Mouse (Mus musculus) hindbrain, embryonic 16.5 days (tissue): ENCODE results near the gene Kansl1l. TPM values are rescaled to one million over a fixed set of nuclear protein-coding genes. Genes with fewer than 3 reads are reported as not detected.

ENCODE experiments used
- ATAC-seq: fragments of 200-750 bp; cut with Nextera tagmentation; 2 replicates; pipeline ENCODE4 v1.8.0; 2017; ENCODE audit warnings: moderate TSS enrichment, moderate library complexity
- H3K27ac ChIP-seq: fragments of 300-500 bp; sonication (generic); 2 replicates; pipeline ENCODE4 v1.5.1; 2014; ENCODE audit warnings: low read depth, mild to moderate bottlenecking, control low read depth, low read length, moderate library complexity
- H3K27me3 ChIP-seq: fragments of 300-500 bp; sonication (generic); replicated peaks from 2 replicates; pipeline ENCODE4 v1.6.1; 2014; ENCODE audit warnings: low read length; ENCODE audit not compliant: control insufficient read depth, insufficient read depth
- H3K36me3 ChIP-seq: fragments of 300-500 bp; sonication (generic); 2 replicates; pipeline ENCODE4 v1.6.1; 2014; ENCODE audit warnings: mild to moderate bottlenecking, low read length, moderate library complexity, mixed read lengths; ENCODE audit not compliant: control insufficient read depth, insufficient read depth
- H3K4me1 ChIP-seq: fragments of 300-500 bp; sonication (generic); 2 replicates; pipeline ENCODE4 v1.6.1; 2014; ENCODE audit warnings: low read depth, low read length; ENCODE audit not compliant: control insufficient read depth, insufficient read depth
- H3K4me2 ChIP-seq: fragments of 300-500 bp; sonication (generic); 2 replicates; pipeline ENCODE4 v1.6.1; 2014; ENCODE audit warnings: mild to moderate bottlenecking, low read length, control low read depth, moderate library complexity
- H3K4me3 ChIP-seq: fragments of 300-500 bp; sonication (generic); 2 replicates; pipeline ENCODE4 v1.5.1; 2014; ENCODE audit warnings: mild to moderate bottlenecking, low read length, control low read depth, moderate library complexity
- H3K9ac ChIP-seq: fragments of 300-500 bp; sonication (generic); 2 replicates; pipeline ENCODE4 v1.6.1; 2014; ENCODE audit warnings: low read depth, mild to moderate bottlenecking, control low read depth, low read length, moderate library complexity
- H3K9me3 ChIP-seq: fragments of 300-500 bp; sonication (generic); 2 replicates; pipeline ENCODE4 v1.6.1; 2014; ENCODE audit warnings: mild to moderate bottlenecking, low read length, moderate library complexity; ENCODE audit not compliant: control insufficient read depth
- WGBS: fragments of 180-500 bp; shearing (Covaris S2); extraction: QIAGEN DNeasy Blood & Tissue Kit; methylation state at CpG from one replicate; pipeline ENCODE4 v1.1.7; 2014; 5-methylcytosine and 5-hydroxymethylcytosine counted together
- polyA plus RNA-seq: library from polyadenylated mRNA; unstranded; fragments of >200 nt; fragmentation: Nextera tagmentation; extraction: Ambion mirVana; gene quantifications from 2 replicates; pipeline ENCODE4 v1.2.1, GENCODE M21; 2015

Gene Kansl1l
- polyA plus RNA-seq, 1 experiment from 2014 or later = 9.9 TPM

DNA sequence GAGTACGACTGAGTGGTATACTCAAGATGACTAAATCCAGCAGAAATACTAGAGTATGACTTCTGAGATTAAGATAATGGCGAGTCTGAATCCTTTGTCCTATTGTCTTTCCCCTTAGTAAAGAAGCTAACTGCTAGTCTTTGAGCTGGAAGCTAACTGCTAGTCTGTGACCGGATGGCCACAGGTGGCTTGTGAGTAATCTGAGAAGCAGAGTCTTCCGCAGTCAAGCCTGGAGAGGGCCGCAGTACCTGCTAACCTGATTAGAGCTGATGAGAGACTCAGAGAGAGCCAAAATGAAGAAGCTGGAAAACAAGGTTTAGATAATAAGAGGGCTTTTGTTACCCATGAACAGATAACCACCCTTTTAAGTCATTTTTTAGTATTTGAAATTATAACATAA is 12.7 kb downstream of the Kansl1l start:
- Histone ChIP-seq H3K27me3 (no peaks in the 10 kb centered on the region), H3K27ac (no peak overlapping the region), H3K4me3 (no peak overlapping the region), H3K36me3 (peaks cover 9% of the 10 kb centered on the region; the same call in 1 of the 2 replicates), H3K4me2 (no peak overlapping the region), H3K9ac (no peak overlapping the region), H3K9me3 (no peaks in the 10 kb centered on the region), H3K4me1 (no peaks in the 10 kb centered on the region)
- WGBS = 69% methylated on average over 5 of the region's 5 CpGs
- no peak for ATAC-seq

DNA sequence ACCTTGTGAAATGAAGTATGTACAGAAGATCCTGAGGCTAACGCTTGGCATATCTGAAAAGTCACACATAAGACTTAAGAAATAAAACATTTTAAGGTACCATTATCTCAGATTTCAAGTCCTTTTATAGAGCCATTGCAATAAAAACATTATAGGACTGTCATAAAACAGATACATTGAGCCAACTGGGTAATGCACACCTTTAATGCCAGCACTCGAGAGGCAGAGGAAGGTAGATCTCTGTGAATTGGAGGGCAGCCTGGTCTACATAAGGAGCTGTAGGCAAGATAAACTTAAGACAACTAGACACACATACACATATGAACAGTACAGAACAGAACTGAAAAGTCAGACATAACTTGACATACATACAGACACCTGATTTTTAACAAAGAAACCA is 19.4 kb downstream of the Kansl1l start:
- Histone ChIP-seq H3K4me3 (no peak overlapping the region), H3K27me3 (no peaks in the 10 kb centered on the region), H3K36me3 (peaks cover 9% of the 10 kb centered on the region; the same call in 1 of the 2 replicates), H3K9ac (no peak overlapping the region), H3K4me2 (no peak overlapping the region), H3K27ac (no peak overlapping the region), H3K9me3 (no peaks in the 10 kb centered on the region), H3K4me1 (no peaks in the 10 kb centered on the region)
- 93% methylated on average over 2 of the region's 2 CpGs for WGBS
- ATAC-seq = no peak

DNA sequence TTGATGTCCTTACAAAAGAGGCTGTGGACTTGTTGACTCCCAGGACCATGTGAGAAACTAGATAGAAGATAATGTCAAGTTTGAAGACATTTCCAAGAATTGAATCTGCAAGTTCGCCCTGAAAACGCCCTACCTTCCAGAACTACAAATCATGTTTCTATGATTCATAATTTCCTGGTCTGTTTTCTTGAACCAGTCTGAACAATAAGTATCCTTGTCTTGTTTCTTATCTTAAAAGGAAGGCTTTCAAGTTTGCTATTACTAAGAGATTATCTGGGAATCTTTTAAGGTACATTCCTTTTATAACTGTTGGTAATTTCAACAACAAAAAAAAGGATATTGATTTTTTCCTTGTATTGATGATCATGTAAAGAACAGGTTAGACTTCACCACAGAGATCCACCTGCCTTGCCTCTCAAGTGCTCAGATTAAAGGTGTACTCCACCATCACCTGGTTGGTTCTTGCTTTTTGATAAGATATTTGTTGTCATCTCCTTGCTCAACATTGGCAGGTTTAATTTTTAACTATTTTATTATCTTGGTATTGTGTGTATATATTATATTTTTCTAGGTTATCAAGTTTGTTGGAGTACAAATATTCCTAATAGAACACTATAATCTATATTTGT is 24.4 kb downstream of the Kansl1l start:
- Histone ChIP-seq H3K27me3 (no peaks in the 10 kb centered on the region), H3K4me1 (no peaks in the 10 kb centered on the region), H3K4me2 (no peak overlapping the region), H3K4me3 (no peak overlapping the region), H3K27ac (no peak overlapping the region), H3K36me3 (no peaks in the 10 kb centered on the region), H3K9me3 (no peaks in the 10 kb centered on the region), H3K9ac (no peak overlapping the region)
- 93% methylated on average over 2 of the region's 2 CpGs for WGBS
- ATAC-seq = no peak

DNA sequence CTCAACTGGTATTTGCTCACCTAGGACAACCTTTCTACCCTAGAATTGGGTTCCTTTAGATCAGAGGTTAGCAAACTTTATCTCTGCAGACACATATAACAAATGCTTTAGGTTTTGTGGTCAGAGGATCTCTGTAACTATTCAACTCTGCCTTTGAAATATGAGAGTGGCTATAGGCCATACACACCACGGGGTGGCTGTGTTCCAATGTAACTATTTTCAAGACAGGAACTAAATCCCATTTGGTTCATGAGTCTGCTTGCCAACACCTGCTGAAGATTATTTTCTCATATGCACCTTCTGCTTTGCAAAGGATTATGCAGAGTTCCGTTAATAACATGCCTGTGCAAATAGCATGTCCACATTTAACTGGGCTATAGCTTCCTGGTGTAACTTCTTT is 35.1 kb downstream of the Kansl1l start:
- no peak for ATAC-seq
- no peaks in the 10 kb centered on the region for H3K36me3 ChIP-seq
- 64% methylated on average over 2 of the region's 2 CpGs for WGBS

DNA sequence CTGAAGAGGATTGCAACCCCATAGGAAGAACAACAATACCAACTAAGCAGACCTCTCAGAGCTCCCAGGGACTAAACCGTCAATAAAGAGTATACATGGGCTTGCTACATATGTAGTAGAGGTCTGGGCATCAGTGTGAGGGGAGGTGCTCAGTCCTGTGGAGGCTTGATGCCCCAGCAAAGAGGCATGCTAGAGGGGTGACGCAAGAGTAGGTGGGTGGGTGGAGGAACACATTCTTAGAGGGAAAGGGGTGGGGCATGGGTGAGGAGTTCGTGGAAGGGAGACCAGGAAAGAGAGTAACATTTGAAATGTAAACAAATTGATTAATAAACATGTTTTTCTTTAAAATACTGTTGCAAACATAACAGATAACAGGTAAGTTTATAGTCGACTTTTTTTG is 36.3 kb downstream of the Kansl1l start:
- no peak overlapping the region for H3K27ac ChIP-seq
- 88% methylated on average over 4 of the region's 4 CpGs for WGBS
- no peak for ATAC-seq
- no peak overlapping the region for H3K4me3 ChIP-seq
- H3K36me3 ChIP-seq = no peaks in the 10 kb centered on the region
- H3K27me3 ChIP-seq = no peaks in the 10 kb centered on the region
- H3K4me1 ChIP-seq = no peaks in the 10 kb centered on the region
- no peaks in the 10 kb centered on the region for H3K9me3 ChIP-seq
- no peak overlapping the region for H3K4me2 ChIP-seq
- no peak overlapping the region for H3K9ac ChIP-seq

More for the DNA sequence above, 35.1 kb downstream of the Kansl1l start:
- Histone ChIP-seq H3K9ac (no peak overlapping the region), H3K27ac (no peak overlapping the region), H3K27me3 (no peaks in the 10 kb centered on the region), H3K9me3 (no peaks in the 10 kb centered on the region), H3K4me3 (no peak overlapping the region), H3K4me1 (no peaks in the 10 kb centered on the region), H3K4me2 (no peak overlapping the region)

DNA sequence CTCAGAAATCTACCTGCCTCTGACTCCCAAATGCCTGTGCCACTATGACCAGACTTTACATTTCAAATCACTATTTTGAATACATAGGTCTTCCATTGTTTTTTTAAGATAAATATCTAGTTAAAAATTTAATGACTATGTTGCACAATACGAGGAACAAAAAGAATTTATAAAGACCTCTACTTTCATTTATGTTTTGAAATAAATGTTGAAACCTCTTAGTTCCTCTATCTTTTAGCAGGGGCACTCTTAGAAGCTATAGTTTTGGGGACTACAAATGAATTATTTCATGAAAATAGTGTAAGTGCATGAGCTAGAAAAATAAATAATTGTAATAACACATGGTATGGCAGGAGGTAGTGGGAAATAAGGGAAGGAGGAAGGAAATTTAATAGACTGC is 38.6 kb downstream of the Kansl1l start:
- H3K27me3 ChIP-seq = no peaks in the 10 kb centered on the region
- ATAC-seq = no peak
- H3K9ac ChIP-seq = no peak overlapping the region
- H3K9me3 ChIP-seq = no peaks in the 10 kb centered on the region
- 90% methylated on average over 1 of the region's 1 CpGs for WGBS
- no peak overlapping the region for H3K27ac ChIP-seq
- H3K4me1 ChIP-seq = no peaks in the 10 kb centered on the region
- no peak overlapping the region for H3K4me2 ChIP-seq
- H3K36me3 ChIP-seq = no peaks in the 10 kb centered on the region
- no peak overlapping the region for H3K4me3 ChIP-seq

DNA sequence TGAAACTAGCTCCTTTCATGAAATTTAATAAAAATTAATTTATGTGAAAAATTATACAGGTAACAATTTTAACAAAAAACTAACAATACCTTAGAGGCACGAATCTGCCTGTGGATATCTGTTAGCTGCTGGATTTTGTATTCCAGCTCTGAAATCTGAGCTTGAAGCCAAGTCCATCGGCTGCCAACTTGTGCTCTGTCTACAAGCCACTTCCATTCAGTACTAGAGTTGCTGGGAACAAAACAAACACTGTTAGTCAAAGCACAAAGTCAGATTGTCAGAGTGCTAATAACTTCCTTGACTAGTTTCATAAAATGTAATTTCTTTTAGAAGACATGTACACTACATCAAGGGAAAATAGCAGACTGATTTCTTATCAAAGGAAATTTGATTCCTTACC is 39.5 kb downstream of the Kansl1l start:
- no peaks in the 10 kb centered on the region for H3K27me3 ChIP-seq
- 74% methylated on average over 2 of the region's 2 CpGs for WGBS
- no peaks in the 10 kb centered on the region for H3K4me1 ChIP-seq
- H3K9me3 ChIP-seq = no peaks in the 10 kb centered on the region
- no peak overlapping the region for H3K4me3 ChIP-seq
- no peak for ATAC-seq
- H3K9ac ChIP-seq = no peak overlapping the region
- H3K4me2 ChIP-seq = no peak overlapping the region
- no peak overlapping the region for H3K27ac ChIP-seq
- H3K36me3 ChIP-seq = no peaks in the 10 kb centered on the region

DNA sequence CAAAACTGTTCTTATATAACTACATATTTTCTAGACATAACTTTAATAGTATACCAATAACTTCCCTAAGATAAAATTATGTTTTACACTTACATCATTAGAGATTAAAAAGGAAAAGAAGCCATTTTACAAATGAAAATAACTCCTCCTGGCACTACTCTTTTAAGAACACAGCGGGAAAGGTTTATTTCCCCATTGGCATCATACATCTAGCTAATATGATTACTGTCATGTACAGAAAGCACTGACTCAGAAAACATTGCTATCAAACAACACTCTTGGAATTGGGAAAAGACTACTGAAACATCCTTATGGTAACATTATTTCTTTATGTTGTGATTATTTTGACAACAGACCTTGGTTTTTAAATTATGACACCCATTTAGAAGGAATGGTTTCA is 48.6 kb downstream of the Kansl1l start:
- 72% methylated on average over 1 of the region's 1 CpGs for WGBS
- no peaks in the 10 kb centered on the region for H3K27me3 ChIP-seq
- no peak overlapping the region for H3K4me3 ChIP-seq
- no peaks in the 10 kb centered on the region for H3K9me3 ChIP-seq
- no peak overlapping the region for H3K27ac ChIP-seq
- peaks cover 5% of the 10 kb centered on the region for H3K36me3 ChIP-seq
- H3K4me2 ChIP-seq = no peak overlapping the region
- no peak overlapping the region for H3K9ac ChIP-seq
- no peak for ATAC-seq
- no peaks in the 10 kb centered on the region for H3K4me1 ChIP-seq

DNA sequence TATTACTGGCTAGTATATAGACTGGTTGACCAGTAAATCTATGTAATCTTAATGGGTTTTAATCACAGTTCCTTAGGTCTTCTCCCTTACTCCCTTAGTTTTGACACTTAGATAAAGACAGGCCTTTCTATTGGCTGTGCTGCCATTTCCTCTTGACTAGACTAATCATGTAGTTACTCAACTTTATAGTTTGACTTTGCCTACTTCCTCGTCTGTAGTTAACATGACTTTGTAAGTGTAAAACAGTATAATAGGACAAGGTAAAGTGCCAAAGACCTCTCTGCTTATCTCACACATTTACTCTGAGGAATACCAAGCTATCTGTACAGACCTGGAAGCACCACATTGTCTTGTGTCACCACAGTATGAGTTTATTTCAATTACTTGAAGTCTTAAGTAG is 86.8 kb downstream of the Kansl1l start:
- 0 out of 2 replicates have a peak, but pooled peaks cover 6% of the 10 kb centered on the region for H3K36me3 ChIP-seq
- no peak overlapping the region for H3K4me2 ChIP-seq
- no peaks in the 10 kb centered on the region for H3K27me3 ChIP-seq
- H3K4me1 ChIP-seq = no peaks in the 10 kb centered on the region
- no peak overlapping the region for H3K27ac ChIP-seq
- H3K9ac ChIP-seq = no peak overlapping the region
- 89% methylated on average over 1 of the region's 1 CpGs for WGBS
- ATAC-seq = no peak
- no peak overlapping the region for H3K4me3 ChIP-seq
- H3K9me3 ChIP-seq = no peaks in the 10 kb centered on the region

DNA sequence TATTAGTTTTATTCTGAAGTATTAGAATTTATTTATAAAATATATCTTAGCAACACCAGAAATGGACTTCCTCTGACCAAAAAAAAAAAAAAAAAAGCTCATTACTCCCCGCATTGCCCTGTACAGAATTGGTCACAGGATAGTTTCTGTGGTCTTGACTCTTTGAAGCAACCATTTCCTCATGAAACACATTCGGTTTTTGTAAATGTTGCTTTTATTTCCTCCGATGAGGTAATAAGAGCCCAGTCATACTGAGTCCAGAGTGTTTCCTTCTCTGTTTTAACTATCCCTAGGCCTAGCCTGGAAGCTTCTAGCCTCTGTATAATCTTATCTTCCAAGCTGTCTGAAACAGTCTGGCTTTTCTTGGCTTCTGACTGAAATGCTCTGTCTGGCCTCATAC is 104.5 kb downstream of the Kansl1l start:
- no peak overlapping the region for H3K4me2 ChIP-seq

More for the DNA sequence above, 104.5 kb downstream of the Kansl1l start:
- Histone ChIP-seq H3K27ac (no peak overlapping the region), H3K9me3 (no peaks in the 10 kb centered on the region), H3K36me3 (peaks cover 18% of the 10 kb centered on the region), H3K9ac (no peak overlapping the region), H3K4me3 (no peak overlapping the region), H3K27me3 (no peaks in the 10 kb centered on the region), H3K4me1 (no peaks in the 10 kb centered on the region)
- 97% methylated on average over 3 of the region's 3 CpGs for WGBS
- ATAC-seq = no peak
